Mouse (Mus musculus) spleen, adult 2 months (tissue): Measurements from ENCODE around the gene Med24. TPM values are rescaled to one million over a fixed set of nuclear protein-coding genes. Genes with fewer than 3 reads are reported as not detected.
"Not testable (repeated sequence)": the region's sequence is repeated elsewhere in the genome, so short reads cannot be mapped to it uniquely, and the experiment has no call there.

Source experiments
- DNase-seq, 2 experiments: peaks; one replicate each; pipeline versions ENCODE4 v3.0.0 to v3.0.0-alpha.2; 2012 to 2021; ENCODE audit warnings: low spot score in 2 of 2, low read depth in 1 of 2
- H3K27ac ChIP-seq: fragments of 200-500 bp; 2 replicates; pipeline ENCODE4 v1.5.1; 2012; ENCODE audit warnings: low read length, inconsistent platforms; ENCODE audit not compliant: insufficient read depth
- H3K27me3 ChIP-seq: fragments of 200-500 bp; 2 replicates; pipeline ENCODE4 v1.6.1; 2012; ENCODE audit warnings: mild to moderate bottlenecking, moderate library complexity, low read length, inconsistent platforms; ENCODE audit not compliant: control insufficient read depth, insufficient read depth
- H3K36me3 ChIP-seq: fragments of 200-500 bp; 2 replicates; pipeline ENCODE4 v1.6.1; 2012; ENCODE audit warnings: mild to moderate bottlenecking, low read length, inconsistent platforms; ENCODE audit not compliant: control insufficient read depth, insufficient read depth
- H3K4me1 ChIP-seq: fragments of 200-500 bp; 2 replicates; pipeline ENCODE4 v1.6.1; 2011; ENCODE audit warnings: inconsistent platforms; ENCODE audit not compliant: control insufficient read depth, insufficient read depth, insufficient read length
- H3K4me3 ChIP-seq: fragments of 200-500 bp; 2 replicates; pipeline ENCODE4 v1.5.1; 2011; ENCODE audit warnings: mild to moderate bottlenecking, inconsistent platforms; ENCODE audit not compliant: insufficient read depth, insufficient read length; ENCODE audit errors: extremely low read depth
- CTCF ChIP-seq: fragments of 200-500 bp; IDR thresholded peaks from 2 replicates; pipeline ENCODE4 v1.5.1; 2011; ENCODE audit warnings: mild to moderate bottlenecking, inconsistent platforms; ENCODE audit not compliant: insufficient read depth, insufficient read length, insufficient replicate concordance; ENCODE audit errors: extremely low read depth
- POLR2A ChIP-seq: fragments of 200-500 bp; IDR thresholded peaks from 2 replicates; pipeline ENCODE4 v1.6.1; 2011; ENCODE audit warnings: low read depth, low read length, inconsistent platforms
- WGBS: fragments of 180-500 bp; shearing (Covaris S2); methylation state at CpG from one replicate; pipeline ENCODE4 v1.1.7; 2018; 5-methylcytosine and 5-hydroxymethylcytosine counted together
- polyA plus RNA-seq: library from polyadenylated mRNA; depleted of rRNA; stranded (reverse); fragments of >200 nt; gene quantifications from 2 replicates; pipeline ENCODE4 v1.2.3, GENCODE M21; 2012; rRNA removed

Gene Med24
- polyA plus RNA-seq, 1 experiment = 53.6 TPM

DNA sequence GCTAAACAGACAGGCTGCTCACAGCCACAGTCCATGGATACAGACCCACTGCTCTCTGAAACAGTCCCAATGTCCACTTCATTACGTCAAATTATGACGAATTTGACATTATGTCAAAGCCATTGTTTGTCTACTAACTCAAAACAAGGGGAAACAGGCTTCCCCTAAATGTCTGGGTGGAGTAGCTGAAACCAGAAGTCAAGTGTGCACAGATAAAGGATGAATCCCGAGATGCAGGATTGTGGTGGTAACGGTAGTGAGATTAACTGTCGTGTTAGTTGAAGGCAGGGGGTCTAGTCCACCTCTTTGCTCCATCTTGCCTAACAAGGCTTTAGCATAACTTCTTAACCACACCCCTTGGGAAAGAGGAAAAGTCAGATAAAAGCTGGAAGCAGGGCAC is 56.8 kb downstream of the Med24 start:
- Histone ChIP-seq H3K27ac (no peak overlapping the region), H3K4me3 (no peak overlapping the region), H3K27me3 (no peaks in the 10 kb centered on the region), H3K4me1 (no peaks in the 10 kb centered on the region), H3K36me3 (no peaks in the 10 kb centered on the region)
- WGBS = 56% methylated on average over 5 of the region's 5 CpGs
- no peak for TF ChIP-seq CTCF
- TF ChIP-seq POLR2A = no peak
- no peak for DNase-seq

- Histone ChIP-seq H3K4me1 (no peaks in the 10 kb centered on the region), H3K36me3 (no peaks in the 10 kb centered on the region), H3K27ac (no peak overlapping the region), H3K4me3 (no peak overlapping the region), H3K27me3 (no peaks in the 10 kb centered on the region)
- DNase-seq = no peak
- 19% methylated on average over 5 of the region's 5 CpGs for WGBS
- TF ChIP-seq POLR2A (no peak), CTCF (no peak)
Observed at GRCm38 (mm10) chr11:98671857-98672256, 57.4 kb downstream of the Med24 start.

GRCm38 (mm10) chr11:98671284-98671815 is 57.9 kb downstream of the Med24 start:
- no peak overlapping the region for H3K27ac ChIP-seq
- no peak for DNase-seq
- no peaks in the 10 kb centered on the region for H3K4me1 ChIP-seq
- no peaks in the 10 kb centered on the region for H3K36me3 ChIP-seq
- TF ChIP-seq CTCF (no peak), POLR2A (no peak)
- H3K27me3 ChIP-seq = no peaks in the 10 kb centered on the region
- WGBS = 75% methylated on average over 3 of the region's 3 CpGs
- H3K4me3 ChIP-seq = no peak overlapping the region

GRCm38 (mm10) chr11:98668984-98669383 is 60.3 kb downstream of the Med24 start:
- no peaks in the 10 kb centered on the region for H3K4me1 ChIP-seq
- no peak for DNase-seq
- no peak overlapping the region for H3K4me3 ChIP-seq
- no peak overlapping the region for H3K27ac ChIP-seq
- H3K36me3 ChIP-seq = no peaks in the 10 kb centered on the region
- TF ChIP-seq CTCF = no peak
- TF ChIP-seq POLR2A = no peak
- 26% methylated on average over 2 of the region's 2 CpGs for WGBS
- no peaks in the 10 kb centered on the region for H3K27me3 ChIP-seq

DNA sequence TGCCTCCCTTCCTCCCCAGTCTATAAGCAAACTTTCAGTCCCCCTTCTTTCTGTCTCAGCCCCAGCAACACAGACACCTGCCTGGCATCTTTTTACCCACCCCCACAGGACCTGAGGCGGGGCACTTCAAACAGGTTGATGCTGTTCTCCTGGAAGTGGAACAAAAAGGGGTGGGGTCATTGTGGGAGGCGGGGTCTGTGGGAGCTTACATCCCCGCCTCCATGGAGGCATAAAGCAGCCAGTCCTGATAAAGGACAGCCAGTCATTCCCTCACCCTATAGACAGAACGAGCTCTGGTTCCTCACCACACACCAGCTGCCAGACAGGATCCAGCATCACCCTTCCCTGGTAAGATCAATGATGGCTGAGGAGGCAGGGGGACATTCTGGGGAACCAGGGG is 65.1 kb downstream of the Med24 start, which contains the start of gene Gsdma:
Gene Gsdma (plus strand): TSS at position 261 of the 400 bp plus-strand sequence.
- TF ChIP-seq CTCF (no peak), POLR2A (no peak)
- no peaks in the 10 kb centered on the region for H3K27me3 ChIP-seq
- no peak for DNase-seq
- no peaks in the 10 kb centered on the region; the same call in 1 of the 2 replicates for H3K4me1 ChIP-seq
- no peak within 1 kb of the TSS for H3K27ac ChIP-seq
- no peak within 1 kb of the TSS for H3K4me3 ChIP-seq
- WGBS = 61% methylated on average over 4 of the region's 4 CpGs
- no peaks in the 10 kb centered on the region for H3K36me3 ChIP-seq

- no peaks in the 10 kb centered on the region; the same call in 1 of the 2 replicates for H3K4me1 ChIP-seq
- no peaks in the 10 kb centered on the region for H3K27me3 ChIP-seq
- no peaks in the 10 kb centered on the region for H3K36me3 ChIP-seq
- TF ChIP-seq CTCF (peak; percentile 15; the same call in 1 of the 2 replicates), POLR2A (no peak)
- DNase-seq = peak; percentile 9 to 67
- no peak overlapping the region for H3K4me3 ChIP-seq
- H3K27ac ChIP-seq = no peak overlapping the region
- 3% methylated on average over 6 of the region's 6 CpGs for WGBS
Observed at GRCm38 (mm10) chr11:98660517-98660916, 68.7 kb downstream of the Med24 start.

DNA sequence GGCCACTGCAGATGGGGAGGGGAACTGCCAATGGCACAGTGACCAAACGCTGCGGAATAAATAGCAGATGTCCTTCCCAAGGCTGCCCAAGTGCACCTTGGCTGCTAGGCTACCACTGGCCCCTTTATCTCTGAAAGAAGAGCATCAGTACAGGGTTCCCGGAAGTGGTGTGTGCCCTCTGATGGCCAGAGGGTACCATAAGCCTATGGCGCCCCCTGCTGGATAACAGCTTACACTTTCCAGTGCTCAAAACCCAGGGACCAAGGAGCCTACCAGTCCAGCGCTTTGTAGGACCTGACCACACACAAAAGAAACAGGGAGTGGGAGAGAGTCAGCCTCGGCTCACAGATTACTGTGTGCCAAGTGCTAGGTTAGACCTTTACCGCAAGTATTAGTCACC is 74.2 kb downstream of the Med24 start:
- WGBS = 13% methylated on average over 7 of the region's 7 CpGs
- H3K4me3 ChIP-seq, H3K36me3 ChIP-seq, H3K4me1 ChIP-seq, H3K27me3 ChIP-seq, H3K27ac ChIP-seq: not testable (repeated sequence)
- peak; percentile 14 to 34 for DNase-seq
- TF ChIP-seq CTCF = peak; percentile 53; the same call in 1 of the 2 replicates

Other genes with a start within 250 kb of the Med24 start
- 104 and 113 TPM in 2 replicates for gene Ikzf3, start 183.4 kb downstream of the Med24 start, polyA plus RNA-seq
- 1.2 TPM in 2 replicates for gene Zpbp2, start 178.3 kb downstream of the Med24 start, polyA plus RNA-seq
- gene Ormdl3, start 142.1 kb downstream of the Med24 start, polyA plus RNA-seq = 37.4 and 42.9 TPM in 2 replicates
- not detected in 2 replicates for gene Lrrc3c, start 131.1 kb downstream of the Med24 start, polyA plus RNA-seq
- gene Gm12355, start 103.8 kb downstream of the Med24 start, polyA plus RNA-seq = not detected in 2 replicates
- not detected in 2 replicates for gene Gsdma3, start 103.1 kb downstream of the Med24 start, polyA plus RNA-seq
- not detected in 2 replicates for gene Gsdma2, start 82.7 kb downstream of the Med24 start, polyA plus RNA-seq
- not detected in 2 replicates for gene Gsdma, start 65.1 kb downstream of the Med24 start, polyA plus RNA-seq
- 83.1 and 107 TPM in 2 replicates for gene Psmd3, start 46.9 kb downstream of the Med24 start, polyA plus RNA-seq
- 0.07 and 0.27 TPM in 2 replicates for gene Csf3, start 28.2 kb downstream of the Med24 start, polyA plus RNA-seq
- gene Thra, start 11.2 kb upstream of the Med24 start, polyA plus RNA-seq = 19.8 and 20.7 TPM in 2 replicates
- gene Nr1d1, start 45.9 kb upstream of the Med24 start, polyA plus RNA-seq = 27.7 and 29.0 TPM in 2 replicates
- gene Msl1, start 66.1 kb upstream of the Med24 start, polyA plus RNA-seq = 23.3 and 41.2 TPM in 2 replicates
- gene Casc3, start 75.5 kb upstream of the Med24 start, polyA plus RNA-seq = 30.2 and 32.6 TPM in 2 replicates
- gene Rapgefl1, start 107.3 kb upstream of the Med24 start, polyA plus RNA-seq = 1.9 and 3.3 TPM in 2 replicates
- gene Wipf2, start 134.2 kb upstream of the Med24 start, polyA plus RNA-seq = 8.0 and 10.1 TPM in 2 replicates
- gene Cdc6, start 178.4 kb upstream of the Med24 start, polyA plus RNA-seq = 1.6 and 2.0 TPM in 2 replicates
- gene Rara, start 198.4 kb upstream of the Med24 start, polyA plus RNA-seq = 37.0 and 48.8 TPM in 2 replicates